Mouse (Mus musculus): ENCODE measurements around the gene Ttll12. TPM values are rescaled to one million over a fixed set of nuclear protein-coding genes. Genes with fewer than 3 reads are reported as not detected.

Gene Ttll12
- total and polyA plus RNA-seq, 3 experiments, result 43.9 to 76.5 TPM; not detected in 1

GRCm38 (mm10) chr15:83531961-83532469, 62.9 kb downstream of the Ttll12 start:
- H3K9ac ChIP-seq (ENCODE audit: control insufficient read depth, low read depth, low read length, poor library complexity, severe bottlenecking), result no peak overlapping the region
- peaks cover 1% of the 10 kb centered on the region; the same call in 1 of the 2 replicates for H3K79me2 ChIP-seq (ENCODE audit: control insufficient read depth, insufficient read depth, low read length, poor library complexity)
- no peak for DNase-seq (ENCODE audit: low read depth, low spot score)
- peaks cover 0 to 13% of the 10 kb centered on the region in 2 experiments; a peak in 2 of 4 replicates for H3K4me1 ChIP-seq (ENCODE audit: control insufficient read depth in 1 of 2, insufficient read depth in 2 of 2, low read length in 2 of 2)
- no peaks in the 10 kb centered on the region for H3K27me3 ChIP-seq (ENCODE audit: control insufficient read depth in 1 of 2, insufficient read depth in 2 of 2, low read length in 2 of 2)
- no peak overlapping the region for H3K27ac ChIP-seq (ENCODE audit: control insufficient read depth, low read depth, low read length)
- TF ChIP-seq RAD21 (IDR thresholded peaks at IDR 0.05; ENCODE audit: low read depth, low read length), result peak; percentile 15; the same call in 1 of the 2 replicates
- peak; percentile 20; the same call in 1 of the 2 replicates for TF ChIP-seq SMC3 (IDR thresholded peaks at IDR 0.05; ENCODE audit: low read depth, low read length)
- no peak for TF ChIP-seq NELFE (IDR thresholded peaks at IDR 0.05; ENCODE audit: low read depth, low read length)
- no peak for TF ChIP-seq MEF2A (IDR thresholded peaks at IDR 0.05; ENCODE audit: extremely low read depth, insufficient replicate concordance, low read depth, low read length, poor library complexity, severe bottlenecking)
- TF ChIP-seq CTCF (IDR thresholded peaks at IDR 0.05 in 2 of 3, conservative IDR thresholded peaks at IDR 0.05 in 1 of 3; ENCODE audit: control insufficient read depth in 1 of 3, insufficient read depth in 1 of 3, low read depth in 2 of 3, low read length in 3 of 3, poor library complexity in 1 of 3, severe bottlenecking in 1 of 3), result peak; percentile 47 to 58 (median 56)
- no peak for TF ChIP-seq TBP (IDR thresholded peaks at IDR 0.05; ENCODE audit: low read depth, low read length)
- no peak for TF ChIP-seq POLR2A (IDR thresholded peaks at IDR 0.05; ENCODE audit: control insufficient read depth in 1 of 2, insufficient read depth in 1 of 2, low read depth in 1 of 2, low read length in 2 of 2, poor library complexity in 1 of 2)
- TF ChIP-seq USF1 (IDR thresholded peaks at IDR 0.05; ENCODE audit: low read depth, low read length), result no peak
- no peaks in the 10 kb centered on the region for H3K9me3 ChIP-seq (replicated peaks; ENCODE audit: insufficient read depth, low read length)
- peaks cover 0 to 3% of the 10 kb centered on the region in 2 experiments; a peak in 1 of 4 replicates for H3K36me3 ChIP-seq (ENCODE audit: control insufficient read depth in 1 of 2, insufficient read depth in 2 of 2, low read length in 2 of 2)
- H3K4me3 ChIP-seq (ENCODE audit: control insufficient read depth in 1 of 2, insufficient read depth in 1 of 2, low read depth in 2 of 2, low read length in 2 of 2), result no peak overlapping the region

GRCm38 (mm10) chr15:83530688-83531087, 64.3 kb downstream of the Ttll12 start:
- Histone ChIP-seq H3K36me3 (ENCODE audit: control insufficient read depth in 1 of 2, insufficient read depth in 2 of 2, low read length in 2 of 2) (peaks cover 0 to 3% of the 10 kb centered on the region in 2 experiments; a peak in 1 of 4 replicates), H3K9me3 (replicated peaks; ENCODE audit: insufficient read depth, low read length) (no peaks in the 10 kb centered on the region), H3K27me3 (ENCODE audit: control insufficient read depth in 1 of 2, insufficient read depth in 2 of 2, low read length in 2 of 2) (no peaks in the 10 kb centered on the region), H3K4me1 (ENCODE audit: control insufficient read depth in 1 of 2, insufficient read depth in 2 of 2, low read length in 2 of 2) (peaks cover 0 to 13% of the 10 kb centered on the region in 2 experiments; a peak in 2 of 4 replicates), H3K79me2 (ENCODE audit: control insufficient read depth, insufficient read depth, low read length, poor library complexity) (peaks cover 1% of the 10 kb centered on the region; the same call in 1 of the 2 replicates), H3K27ac (ENCODE audit: control insufficient read depth, low read depth, low read length) (no peak overlapping the region), H3K9ac (ENCODE audit: control insufficient read depth, low read depth, low read length, poor library complexity, severe bottlenecking) (no peak overlapping the region), H3K4me3 (ENCODE audit: control insufficient read depth in 1 of 2, insufficient read depth in 1 of 2, low read depth in 2 of 2, low read length in 2 of 2) (no peak overlapping the region)
- no peak for TF ChIP-seq BHLHE40 (IDR thresholded peaks at IDR 0.05; ENCODE audit: borderline replicate concordance, low read depth, low read length)
- TF ChIP-seq MAX (IDR thresholded peaks at IDR 0.05; ENCODE audit: low read length), result no peak
- no peak for DNase-seq (ENCODE audit: low read depth, low spot score)

- H3K27me3 ChIP-seq (ENCODE audit: control insufficient read depth in 1 of 2, insufficient read depth in 2 of 2, low read length in 2 of 2), result no peaks in the 10 kb centered on the region
These were observed 64.7 kb downstream of the Ttll12 start for GRCm38 (mm10) chr15:83530233-83530632.

More at GRCm38 (mm10) chr15:83530233-83530632, 64.7 kb downstream of the Ttll12 start:
- H3K79me2 ChIP-seq (ENCODE audit: control insufficient read depth, insufficient read depth, low read length, poor library complexity), result peaks cover 1% of the 10 kb centered on the region; the same call in 1 of the 2 replicates
- H3K9ac ChIP-seq (ENCODE audit: control insufficient read depth, low read depth, low read length, poor library complexity, severe bottlenecking), result no peak overlapping the region
- TF ChIP-seq TCF12 (IDR thresholded peaks at IDR 0.05; ENCODE audit: low read depth, low read length) (no peak), BHLHE40 (IDR thresholded peaks at IDR 0.05; ENCODE audit: borderline replicate concordance, low read depth, low read length) (no peak), RAD21 (IDR thresholded peaks at IDR 0.05; ENCODE audit: low read depth, low read length) (no peak), POLR2AphosphoS5 (IDR thresholded peaks at IDR 0.05; ENCODE audit: borderline replicate concordance, low read depth, low read length) (no peak), TBP (IDR thresholded peaks at IDR 0.05; ENCODE audit: low read depth, low read length) (no peak), ZNF384 (IDR thresholded peaks at IDR 0.05; ENCODE audit: low read depth, low read length) (no peak), MAX (IDR thresholded peaks at IDR 0.05; ENCODE audit: low read length) (no peak), ETS1 (IDR thresholded peaks at IDR 0.05; ENCODE audit: low read depth, low read length) (no peak), CHD1 (IDR thresholded peaks at IDR 0.05; ENCODE audit: low read depth, low read length) (no peak), SMC3 (IDR thresholded peaks at IDR 0.05; ENCODE audit: low read depth, low read length) (no peak), CHD2 (IDR thresholded peaks at IDR 0.05; ENCODE audit: low read length) (no peak), HCFC1 (IDR thresholded peaks at IDR 0.05; ENCODE audit: low read depth, low read length) (no peak), MYC (IDR thresholded peaks at IDR 0.05; ENCODE audit: low read depth, low read length) (no peak), KAT2A (conservative IDR thresholded peaks at IDR 0.05; ENCODE audit: low read depth, low read length) (no peak), USF1 (IDR thresholded peaks at IDR 0.05; ENCODE audit: low read depth, low read length) (no peak), GABPA (IDR thresholded peaks at IDR 0.05; ENCODE audit: low read depth, low read length) (no peak), MAZ (IDR thresholded peaks at IDR 0.05; ENCODE audit: low read depth, low read length) (no peak), NELFE (IDR thresholded peaks at IDR 0.05; ENCODE audit: low read depth, low read length) (no peak), MYB (IDR thresholded peaks at IDR 0.05; ENCODE audit: low read depth, low read length) (no peak)
- H3K9me3 ChIP-seq (replicated peaks; ENCODE audit: insufficient read depth, low read length), result no peaks in the 10 kb centered on the region
- no peak overlapping the region for H3K27ac ChIP-seq (ENCODE audit: control insufficient read depth, low read depth, low read length)
- peaks cover 0 to 9% of the 10 kb centered on the region in 2 experiments; a peak in 2 of 4 replicates for H3K4me1 ChIP-seq (ENCODE audit: control insufficient read depth in 1 of 2, insufficient read depth in 2 of 2, low read length in 2 of 2)
- H3K36me3 ChIP-seq (ENCODE audit: control insufficient read depth in 1 of 2, insufficient read depth in 2 of 2, low read length in 2 of 2), result peaks cover 0 to under 1% of the 10 kb centered on the region in 2 experiments; a peak in 1 of 4 replicates
- no peak overlapping the region for H3K4me3 ChIP-seq (ENCODE audit: control insufficient read depth in 1 of 2, insufficient read depth in 1 of 2, low read depth in 2 of 2, low read length in 2 of 2)
- DNase-seq (ENCODE audit: low read depth, low spot score), result no peak
